ENCODE assay signal across 23 mouse cellular contexts in genomic region chr5:92413982-92414375, GRCm38 (mm10).
"Had no signal": no experiment of that assay in that cellular context is flagged by ENCODE, and none has a peak within 500 bp of the region (broad histone marks: within the 10 kb centered on the region; RNA-seq: fewer than 3 reads in every experiment).

No protein-coding gene starts in this region.

- H3K4me2 ChIP-seq: kidney, embryonic 15.5 days; limb, embryonic 12.5 days; limb, embryonic 15.5 days; liver, embryonic 13.5 days; midbrain, embryonic 11.5 days; midbrain, embryonic 15.5 days; neural tube, embryonic 13.5 days; stomach, embryonic 15.5 days had no signal

- H3K9ac ChIP-seq: kidney, embryonic 15.5 days; limb, embryonic 12.5 days; limb, embryonic 15.5 days; liver, embryonic 13.5 days; midbrain, embryonic 15.5 days; neural tube, embryonic 13.5 days; stomach, embryonic 15.5 days had no signal

- DNase-seq: kidney, adult 11 months; kidney, adult 8-10 months; kidney, postnatal 10 days; kidney, postnatal 36 days; layer of hippocampus, postnatal 36 days; left cerebral cortex, postnatal 4 days; liver, embryonic 13.5 days; lung, adult 2 months; lung, postnatal 14 days; lung, postnatal 4 days; retina, postnatal 1 day; right cerebral cortex, postnatal 25 days; spleen, adult 18-20 months; thymus, adult 2 months; thymus, postnatal 14 days had no signal

- H3K27me3 ChIP-seq: kidney, embryonic 15.5 days; limb, embryonic 12.5 days; limb, embryonic 15.5 days; liver, embryonic 13.5 days; midbrain, embryonic 15.5 days; neural tube, embryonic 13.5 days; stomach, embryonic 15.5 days had no signal

- H3K4me1 ChIP-seq: kidney, embryonic 15.5 days; limb, embryonic 12.5 days; limb, embryonic 15.5 days; liver, embryonic 13.5 days; midbrain, embryonic 15.5 days; neural tube, embryonic 13.5 days; stomach, embryonic 15.5 days had no signal

- H3K4me3 ChIP-seq: kidney, embryonic 15.5 days; limb, embryonic 12.5 days; limb, embryonic 15.5 days; liver, embryonic 13.5 days; midbrain, embryonic 15.5 days; myocyte; neural tube, embryonic 13.5 days; stomach, embryonic 15.5 days had no signal

- H3K9me3 ChIP-seq: kidney, embryonic 15.5 days; limb, embryonic 12.5 days; limb, embryonic 15.5 days; liver, embryonic 13.5 days; midbrain, embryonic 15.5 days; neural tube, embryonic 13.5 days; stomach, embryonic 15.5 days had no signal

- H3K27ac ChIP-seq: kidney, embryonic 15.5 days; limb, embryonic 12.5 days; limb, embryonic 15.5 days; liver, embryonic 13.5 days; midbrain, embryonic 15.5 days; neural tube, embryonic 13.5 days; stomach, embryonic 15.5 days had no signal

- ATAC-seq: midbrain, embryonic 15.5 days had no signal
